Mouse (Mus musculus): ENCODE measurements around the gene Kcne1.
A peak's percentile ranks its signal among the peaks of the same experiment; 100 is the strongest.

The Kcne1 gene

DNA sequence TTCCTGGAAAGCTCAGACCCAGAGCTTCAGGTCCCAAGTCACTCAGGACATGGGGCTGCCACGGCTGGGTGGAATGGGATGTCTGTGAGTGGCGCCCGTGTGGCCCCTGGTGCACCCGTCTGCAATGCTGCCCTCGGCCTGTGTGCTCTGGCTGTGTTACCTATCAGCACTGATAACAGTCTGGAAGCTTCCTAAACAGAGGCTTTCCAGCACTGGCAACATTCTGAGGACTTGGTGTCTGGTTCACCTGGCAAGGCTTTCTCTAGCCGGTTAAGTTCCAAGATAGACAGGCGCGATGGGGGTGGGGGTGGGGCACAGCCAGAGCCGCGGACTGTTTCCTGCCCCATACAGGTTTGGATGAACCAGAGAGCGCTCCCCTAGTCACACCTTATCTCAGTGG is 3.3 kb downstream of the Kcne1 start:
- DNase-seq (ENCODE audit: low spot score) = no peak

- no peak for DNase-seq (ENCODE audit: low spot score)
These were observed 3.9 kb downstream of the Kcne1 start for GRCm38 (mm10) chr16:92355366-92355765.

DNA sequence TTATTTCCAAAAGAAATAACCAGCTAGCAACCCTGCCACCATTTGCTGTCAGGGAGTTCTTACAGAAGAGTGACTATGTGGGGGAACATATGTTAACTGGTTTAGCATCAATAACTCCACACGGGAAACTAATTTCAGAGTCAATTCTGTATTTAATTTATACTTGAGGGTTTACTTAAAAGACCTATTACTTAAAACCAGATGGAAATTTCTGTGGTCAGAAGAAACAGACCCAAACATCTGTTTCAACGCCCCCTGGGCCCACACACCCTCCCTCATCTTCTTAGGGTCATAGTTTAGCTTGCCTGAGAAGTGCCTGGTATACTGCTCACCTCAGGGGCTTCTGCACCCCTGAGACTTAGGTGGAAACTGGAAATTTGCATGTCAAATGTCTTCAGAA is 5.4 kb downstream of the Kcne1 start:
- DNase-seq (ENCODE audit: low spot score) = no peak

DNA sequence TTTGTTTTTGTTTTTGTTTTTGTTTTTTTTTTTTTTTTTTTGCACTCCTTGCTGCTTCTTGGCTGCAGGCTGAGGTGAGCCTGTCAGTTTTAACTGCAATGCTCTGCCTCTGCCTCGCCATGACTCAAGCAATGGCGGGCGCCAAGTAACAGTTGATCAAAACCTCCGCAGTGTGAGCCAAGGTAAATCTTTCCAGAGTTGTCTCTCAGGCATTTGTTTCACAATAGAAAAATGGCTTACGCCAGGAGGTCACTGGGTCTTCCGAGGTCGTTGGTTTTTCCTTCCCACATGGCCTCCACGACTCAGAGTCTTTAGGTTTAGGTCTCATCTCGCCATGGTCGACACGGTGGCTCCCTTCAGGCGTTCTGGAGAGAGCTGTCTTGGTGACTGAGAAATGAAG is 6.0 kb downstream of the Kcne1 start:
- DNase-seq (ENCODE audit: low spot score) = no peak

DNA sequence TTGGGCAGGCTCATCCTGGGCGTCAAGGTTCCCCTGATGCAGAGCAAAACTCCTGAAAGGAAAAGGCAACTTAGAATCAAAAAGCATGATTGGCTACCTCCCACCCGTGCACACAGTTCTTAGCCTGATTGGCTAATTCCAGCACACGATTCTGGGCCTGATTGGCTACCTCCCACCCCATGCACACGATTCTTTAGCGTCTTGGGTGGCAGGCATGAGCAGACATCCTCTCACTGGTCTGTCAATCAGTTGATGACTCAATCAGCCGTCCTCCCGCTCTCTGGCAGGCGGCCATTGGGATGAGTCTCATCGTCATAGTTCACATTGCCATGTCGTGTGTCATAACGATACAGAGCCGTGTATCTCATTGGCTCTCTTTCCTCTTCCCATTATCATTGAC is 10.3 kb downstream of the Kcne1 start:
- DNase-seq (ENCODE audit: low spot score) = no peak

- DNase-seq (ENCODE audit: low spot score) = peak; percentile 75
These were observed 12.9 kb downstream of the Kcne1 start for GRCm38 (mm10) chr16:92346297-92346916.

DNA sequence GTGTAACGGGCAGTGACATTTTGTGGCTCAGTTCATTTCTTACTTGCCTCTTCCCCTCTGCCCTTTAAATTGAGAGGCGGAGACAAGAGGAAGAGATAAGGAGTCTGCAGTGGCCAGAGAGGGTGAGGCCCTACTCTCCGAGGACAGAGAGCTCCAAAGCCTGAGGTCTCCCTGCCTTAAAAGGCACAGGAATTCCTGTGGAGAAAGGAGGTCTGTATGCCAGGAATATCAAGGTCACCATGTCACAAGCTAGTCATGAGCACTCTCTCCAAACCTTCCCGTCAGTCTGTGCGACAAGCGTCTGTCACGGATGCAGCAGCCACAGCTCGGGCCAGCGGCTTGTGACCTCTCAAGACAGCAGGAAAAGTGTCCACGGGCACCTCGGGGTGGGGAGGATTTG is 14.1 kb downstream of the Kcne1 start:
- DNase-seq (ENCODE audit: low spot score) = peak; percentile 30

DNA sequence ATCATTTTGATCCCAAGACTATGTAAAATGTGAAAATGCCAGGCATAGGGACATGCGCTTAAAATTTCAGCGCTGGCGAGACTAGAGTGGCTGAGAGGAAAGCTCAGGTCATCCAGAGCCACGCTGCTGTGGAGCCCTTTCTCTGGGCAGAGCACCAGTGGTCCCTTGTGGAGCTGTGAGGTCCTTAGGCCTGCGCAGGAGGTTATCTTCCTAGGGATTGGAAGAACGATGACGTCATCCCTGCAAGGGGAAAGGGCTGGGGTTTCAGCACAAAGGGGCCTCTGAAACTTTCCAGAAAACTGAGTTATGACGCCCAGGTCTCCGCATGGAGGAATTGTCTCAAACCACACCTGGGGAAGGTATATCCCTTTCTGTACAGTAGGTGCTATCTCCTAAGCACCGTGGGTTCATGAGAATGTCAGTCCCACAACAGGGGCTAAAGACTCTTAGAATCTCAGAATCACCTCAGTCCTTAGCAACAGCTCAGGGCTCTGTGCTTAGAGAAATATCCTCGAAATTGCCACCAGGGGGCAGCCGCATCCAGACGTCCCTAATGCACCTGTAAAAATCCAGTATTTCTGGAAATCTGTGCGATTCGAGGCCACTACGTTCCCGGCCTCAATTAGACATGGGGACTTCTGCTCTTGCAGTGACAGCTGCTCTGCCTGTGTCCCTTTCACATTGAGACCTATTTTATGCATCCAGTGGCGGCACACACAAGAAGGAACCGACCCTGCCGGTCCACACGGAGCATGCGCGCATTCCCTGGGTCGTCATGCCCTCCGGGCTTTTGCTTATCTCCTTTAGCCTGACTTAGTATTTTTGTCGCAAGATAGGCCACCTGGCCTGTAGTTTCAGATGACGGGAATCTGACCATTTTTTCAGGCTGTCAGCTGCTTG is 18.4 kb downstream of the Kcne1 start:
- DNase-seq (ENCODE audit: low spot score) = peak; percentile 75

DNA sequence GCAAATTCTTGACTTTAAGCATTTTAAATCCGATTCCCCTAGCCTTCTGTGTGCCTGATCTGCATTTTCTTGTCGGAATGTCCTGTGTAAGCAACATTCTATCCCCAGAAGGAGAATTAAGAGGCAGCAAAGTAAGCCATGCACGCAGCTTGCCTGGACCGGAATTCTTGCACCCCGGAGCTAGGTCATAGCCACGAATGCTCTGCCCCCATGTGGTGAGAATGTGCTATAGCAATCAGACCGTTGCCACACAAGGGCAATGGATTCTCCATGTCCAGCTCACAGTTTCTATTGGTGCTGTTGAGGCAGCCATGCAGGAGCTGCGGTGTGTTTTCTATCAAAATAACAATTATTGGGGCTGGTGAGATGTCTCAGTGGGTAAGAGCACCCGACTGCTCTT is 23.0 kb downstream of the Kcne1 start:
- peak; percentile 75 for DNase-seq (ENCODE audit: low spot score)

DNA sequence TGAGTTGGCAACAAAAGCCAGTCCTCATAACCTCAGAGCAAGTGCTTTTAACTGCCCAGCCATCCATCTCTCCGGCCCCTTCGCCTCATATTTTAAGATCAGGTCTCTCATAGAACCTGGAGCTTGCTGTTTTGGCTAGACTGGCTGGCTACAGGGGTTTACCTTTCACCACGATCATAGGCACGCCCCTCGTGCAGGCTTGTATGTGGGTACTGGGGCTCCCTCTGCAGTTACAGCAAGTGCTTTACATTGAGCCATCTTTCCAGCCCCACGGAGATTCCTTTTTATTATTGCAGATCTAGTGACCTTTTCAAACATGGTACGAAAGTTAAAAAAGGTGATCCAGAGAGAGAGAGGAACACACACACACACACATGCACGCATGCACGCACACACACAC is 24.7 kb downstream of the Kcne1 start:
- DNase-seq (ENCODE audit: low spot score) = no peak

GRCm38 (mm10) chr16:92330966-92331365 is 28.3 kb downstream of the Kcne1 start:
- DNase-seq (ENCODE audit: low spot score) = no peak

GRCm38 (mm10) chr16:92327911-92328310 is 31.4 kb downstream of the Kcne1 start:
- no peak for DNase-seq (ENCODE audit: low spot score)

GRCm38 (mm10) chr16:92325062-92325406 is 34.2 kb downstream of the Kcne1 start:
- DNase-seq (ENCODE audit: low spot score) = no peak

DNA sequence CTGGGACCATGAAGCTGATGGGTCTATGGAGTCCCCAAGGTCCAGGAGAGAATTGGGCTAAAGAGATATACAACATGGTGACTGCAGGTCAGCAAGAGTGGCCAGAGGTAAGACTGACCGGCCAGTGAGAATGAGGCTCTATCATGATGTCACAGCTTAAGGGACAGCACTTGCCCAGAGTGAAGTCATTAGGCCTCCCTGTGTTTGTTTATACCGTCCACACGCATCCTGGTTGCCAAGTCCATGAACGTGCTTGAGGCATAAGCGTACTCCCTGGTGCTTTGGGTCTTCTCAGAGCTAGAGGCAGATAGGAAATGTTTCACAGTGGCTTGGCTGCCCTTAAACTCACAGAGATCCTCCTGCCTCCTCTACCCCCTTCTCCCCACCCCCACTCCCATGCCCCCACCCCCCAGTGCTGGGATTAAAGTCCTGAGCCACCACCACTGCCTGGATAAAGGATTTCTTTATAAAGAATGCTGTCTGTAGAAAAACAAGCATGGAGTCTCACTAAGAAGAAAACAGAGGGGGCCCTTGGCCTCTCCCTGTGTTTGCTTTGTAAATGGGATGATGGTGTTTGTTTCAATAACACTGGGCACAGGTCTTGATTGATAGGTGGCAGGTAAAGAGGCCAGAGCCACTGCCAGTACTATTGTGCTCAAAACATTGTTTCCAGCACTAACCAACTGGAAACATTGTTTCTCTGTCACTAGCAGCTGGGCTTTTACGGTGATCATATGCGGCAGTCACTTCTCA is 34.8 kb downstream of the Kcne1 start:
- no peak for DNase-seq (ENCODE audit: low spot score)

- no peak for DNase-seq (ENCODE audit: low spot score)
These were observed 37.9 kb downstream of the Kcne1 start, which contains the start of gene Fam243 for GRCm38 (mm10) chr16:92321341-92321740. Gene Fam243, minus strand, starts transcription at chr16:92321441.

DNA sequence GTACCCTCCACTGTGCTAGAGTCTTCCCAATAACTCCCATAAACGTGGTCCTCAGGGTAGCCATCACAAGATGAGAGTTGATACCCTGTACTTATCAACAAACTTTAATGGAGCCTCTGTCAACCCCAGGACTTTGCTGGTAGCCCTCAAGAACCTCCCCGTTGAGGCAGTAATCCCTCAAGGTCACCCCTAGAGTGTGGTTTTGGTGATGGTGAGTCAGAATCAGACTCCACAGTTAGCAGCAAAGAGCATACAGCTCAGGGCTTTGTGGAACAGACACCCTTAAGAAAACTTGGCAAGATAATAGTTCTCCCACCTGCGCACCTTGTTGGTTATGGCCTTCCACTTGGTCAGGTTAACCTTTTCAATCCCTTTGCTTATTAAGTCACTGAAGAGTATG is 38.9 kb downstream of the Kcne1 start:
- no peak for DNase-seq (ENCODE audit: low spot score)

DNA sequence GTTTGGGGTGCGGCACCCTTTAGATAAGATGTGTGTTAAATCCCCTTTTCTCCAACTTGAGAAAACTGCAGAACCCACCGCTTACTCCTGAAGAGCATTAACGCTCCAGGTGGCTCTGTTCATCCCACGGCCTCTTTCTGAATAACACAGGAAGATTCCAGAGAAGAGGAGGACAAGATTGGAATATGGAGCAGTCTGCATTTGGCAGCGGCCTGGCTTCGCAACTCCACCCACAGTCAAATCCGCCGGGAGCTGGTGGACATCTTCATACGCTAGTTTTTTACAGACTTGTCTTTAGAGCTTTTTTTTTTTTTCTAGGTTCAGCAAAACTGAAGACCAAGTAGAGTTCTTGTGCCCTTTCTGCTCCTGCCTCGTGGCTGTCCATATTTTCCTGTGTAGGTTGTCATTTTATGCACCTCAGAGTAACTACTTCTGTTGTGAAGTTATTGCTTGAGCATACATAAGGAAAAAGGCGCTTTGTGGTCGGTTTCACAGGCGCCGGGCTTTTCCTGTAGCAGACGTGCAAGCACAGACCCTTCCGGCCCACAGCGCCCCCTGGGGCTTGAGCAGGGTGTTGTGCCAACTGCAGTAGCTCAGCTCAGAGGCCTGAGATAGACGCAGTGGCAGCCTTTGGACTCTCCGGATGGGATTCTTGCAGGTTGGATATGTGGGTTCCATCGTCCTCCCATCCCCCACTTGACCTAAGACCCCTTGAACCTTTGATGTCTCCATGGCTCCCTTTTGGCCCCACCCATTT is 39.7 kb downstream of the Kcne1 start:
- peak; percentile 43 for DNase-seq (ENCODE audit: low spot score)

DNA sequence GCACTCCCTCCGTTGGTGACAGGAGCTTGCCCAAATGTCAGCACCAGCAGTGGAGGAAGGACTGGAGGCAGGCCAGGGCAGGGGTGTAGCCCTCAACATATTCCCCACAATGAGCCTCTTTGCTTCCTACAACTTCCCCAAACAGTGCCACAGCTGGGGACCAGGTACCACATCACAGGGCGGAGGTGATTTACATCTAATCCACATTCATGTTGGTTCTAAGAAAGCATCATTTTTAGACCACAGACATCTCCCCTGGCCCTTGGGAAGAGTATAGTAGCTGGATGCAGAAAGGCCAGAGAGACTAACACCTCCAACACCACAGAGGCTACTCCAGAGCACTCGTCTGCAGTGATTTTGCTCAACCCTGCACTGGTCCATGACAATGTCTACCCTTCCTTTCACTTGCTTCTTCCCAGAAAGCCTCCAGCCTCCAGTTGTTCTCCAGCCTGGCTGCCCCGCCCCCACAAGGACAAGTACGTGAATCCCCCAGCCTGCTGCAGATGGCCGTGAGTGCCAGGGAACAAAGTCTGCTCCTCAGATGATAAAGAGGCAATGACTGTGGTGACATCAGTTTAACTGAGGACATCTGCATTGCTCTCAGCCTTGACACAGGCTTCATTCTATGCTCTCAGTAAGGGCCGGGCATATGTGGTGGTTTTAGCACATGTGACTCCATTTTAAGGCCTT is 43.1 kb downstream of the Kcne1 start:
- peak; percentile 37 for DNase-seq (ENCODE audit: low spot score)

GRCm38 (mm10) chr16:92313953-92314741 is 45.1 kb downstream of the Kcne1 start:
- DNase-seq (ENCODE audit: low spot score) = no peak

DNA sequence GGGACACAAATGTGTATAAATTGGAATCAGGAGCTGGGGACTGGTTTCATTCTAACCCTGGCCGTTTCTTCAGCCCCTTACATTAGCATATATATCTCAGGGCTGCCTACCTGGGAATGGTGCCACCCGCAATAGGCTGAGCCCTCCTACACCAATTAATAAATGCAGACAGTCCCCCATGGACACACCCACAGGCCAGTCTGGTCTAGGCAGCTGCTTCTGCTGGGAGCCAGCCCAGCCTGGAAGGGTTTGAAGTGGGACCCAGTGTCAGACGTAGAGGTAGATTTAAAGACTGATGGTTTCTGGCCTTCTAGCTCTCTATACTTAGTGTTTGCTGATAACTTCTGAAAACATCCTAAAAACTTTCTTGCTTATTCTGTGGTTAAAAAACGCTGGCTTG is 50.1 kb downstream of the Kcne1 start:
- no peak for DNase-seq (ENCODE audit: low spot score)

DNA sequence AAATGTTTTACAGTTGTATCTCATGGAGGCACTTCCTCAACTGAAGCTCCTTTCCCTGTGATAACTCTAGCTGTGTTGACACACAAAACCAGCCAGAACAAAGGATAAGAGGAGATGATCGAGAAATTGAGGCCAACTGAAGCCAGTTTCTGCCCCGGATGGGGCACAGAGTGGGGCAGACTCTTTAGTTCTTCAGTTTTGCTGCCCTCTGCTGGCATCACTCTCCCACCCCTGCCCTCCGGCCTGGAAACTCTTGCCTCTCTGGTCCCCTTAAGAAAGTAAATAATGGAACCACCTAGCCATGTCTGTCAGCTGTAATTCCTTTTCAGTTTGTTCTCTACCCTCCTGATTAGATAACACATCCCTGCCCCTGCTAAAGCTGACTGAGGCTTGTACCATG is 51.3 kb downstream of the Kcne1 start:
- no peak for DNase-seq (ENCODE audit: low spot score)

All from ovary, postnatal 36 days (tissue).